In the genomic region with DNA sequence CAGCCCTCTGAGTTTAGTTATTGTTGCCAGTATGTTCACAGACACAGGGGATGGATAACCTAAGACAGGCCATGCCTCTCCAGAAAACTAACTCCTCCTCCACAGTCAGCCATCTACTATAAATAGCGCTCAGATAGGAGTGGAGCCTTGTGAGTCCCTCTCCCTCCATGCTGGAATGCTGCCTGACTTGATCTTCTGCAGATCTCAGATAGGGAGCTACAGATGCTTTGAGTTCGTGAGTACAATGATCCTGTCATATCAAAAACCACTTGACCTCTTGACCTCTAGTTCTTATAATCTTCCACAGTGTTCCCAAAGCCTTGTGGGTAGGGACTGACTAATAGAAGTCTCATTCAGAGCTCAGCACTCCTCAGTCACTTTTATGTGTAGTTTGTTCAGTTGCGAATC, we compare ENCODE assay signal across 9 mouse cellular contexts. TPM values are rescaled to one million over a fixed set of nuclear protein-coding genes. Genes with fewer than 3 reads are reported as not detected.
DNase-seq lines count a peak whose midpoint lies in the region; ATAC-seq lines count a peak whose summit lies in the region.
"Had no signal": no experiment of that assay in that cellular context is flagged by ENCODE, and none has a peak within 500 bp of the region (broad histone marks: within the 10 kb centered on the region; RNA-seq: fewer than 3 reads in every experiment).

No protein-coding gene starts in this region.

- H3K4me2 ChIP-seq in embryonic facial prominence, embryonic 11.5 days (ENCODE audit: low read depth, low read length): no peak overlapping the region
- H3K4me2 ChIP-seq in forebrain, embryonic 11.5 days (ENCODE audit: low read depth, low read length, severe bottlenecking): no peak overlapping the region
- H3K4me2 ChIP-seq: embryonic facial prominence, embryonic 13.5 days had no signal

- peak; percentile 11 for DNase-seq in embryonic facial prominence, embryonic 11.5 days (ENCODE audit: low spot score)
- DNase-seq in embryonic facial prominence, embryonic 10.5 days (ENCODE audit: low spot score): no peak
- peak; percentile 24 for DNase-seq in testis, postnatal 14 days (ENCODE audit: low spot score)
- DNase-seq in testis, postnatal 10 days (ENCODE audit: low spot score): no peak
- peak; percentile 21 for DNase-seq in heart, postnatal 4 days
- peak; percentile 36 for DNase-seq in yolk sac, embryonic 10.5 days (ENCODE audit: low spot score)
- DNase-seq in forebrain, embryonic 11.5 days (ENCODE audit: low spot score): no peak
- DNase-seq in thymus, postnatal 10 days (ENCODE audit: low spot score in 2 of 2): no peak

- 70% methylated on average over 3 of the region's 3 CpGs for WGBS in embryonic facial prominence, embryonic 11.5 days
- WGBS in embryonic facial prominence, embryonic 10.5 days: 69% methylated on average over 3 of the region's 3 CpGs
- WGBS in forebrain, embryonic 11.5 days: 86% methylated on average over 3 of the region's 3 CpGs

- no peak for ATAC-seq in embryonic facial prominence, embryonic 11.5 days (replicated peaks; ENCODE audit: insufficient number of reproducible peaks, low FRiP score, low TSS enrichment, low read depth)
- ATAC-seq in forebrain, embryonic 11.5 days (replicated peaks; ENCODE audit: low FRiP score): no peak

- no peak overlapping the region for H3K9ac ChIP-seq in embryonic facial prominence, embryonic 11.5 days (replicated peaks; ENCODE audit: low read length)
- no peak overlapping the region for H3K9ac ChIP-seq in forebrain, embryonic 11.5 days (ENCODE audit: low read length)
- H3K9ac ChIP-seq: embryonic facial prominence, embryonic 13.5 days had no signal

- no peak overlapping the region for H3K27ac ChIP-seq in embryonic facial prominence, embryonic 11.5 days (replicated peaks; ENCODE audit: low read depth, low read length)
- no peak overlapping the region for H3K27ac ChIP-seq in embryonic facial prominence, embryonic 10.5 days (replicated peaks)
- H3K27ac ChIP-seq in forebrain, embryonic 11.5 days (ENCODE audit: low read depth, low read length): no peak overlapping the region
- H3K27ac ChIP-seq: embryonic facial prominence, embryonic 13.5 days had no signal

- H3K36me3 ChIP-seq in embryonic facial prominence, embryonic 11.5 days (replicated peaks; ENCODE audit: control insufficient read depth, insufficient read depth, low read depth, low read length): no peaks in the 10 kb centered on the region; the same call in 1 of the 2 replicates
- peaks cover 27% of the 10 kb centered on the region for H3K36me3 ChIP-seq in embryonic facial prominence, embryonic 10.5 days (replicated peaks)
- no peaks in the 10 kb centered on the region; the same call in 1 of the 2 replicates for H3K36me3 ChIP-seq in forebrain, embryonic 11.5 days (ENCODE audit: control insufficient read depth, insufficient read depth, low read length)

- H3K27me3 ChIP-seq in embryonic facial prominence, embryonic 11.5 days (ENCODE audit: control insufficient read depth, insufficient read depth, low read length): no peaks in the 10 kb centered on the region
- no peaks in the 10 kb centered on the region for H3K27me3 ChIP-seq in embryonic facial prominence, embryonic 10.5 days (replicated peaks; ENCODE audit: low read depth, poor library complexity, severe bottlenecking)
- H3K27me3 ChIP-seq in forebrain, embryonic 11.5 days (ENCODE audit: control insufficient read depth, insufficient read depth, low read length): no peaks in the 10 kb centered on the region
- H3K27me3 ChIP-seq: embryonic facial prominence, embryonic 13.5 days had no signal

- no peaks in the 10 kb centered on the region for H3K9me3 ChIP-seq in embryonic facial prominence, embryonic 11.5 days (replicated peaks; ENCODE audit: control insufficient read depth, low read length)
- no peaks in the 10 kb centered on the region for H3K9me3 ChIP-seq in embryonic facial prominence, embryonic 10.5 days
- no peaks in the 10 kb centered on the region for H3K9me3 ChIP-seq in forebrain, embryonic 11.5 days (ENCODE audit: control insufficient read depth, low read length)
- H3K9me3 ChIP-seq: embryonic facial prominence, embryonic 13.5 days had no signal

- H3K4me3 ChIP-seq in embryonic facial prominence, embryonic 11.5 days (ENCODE audit: low read depth, low read length): no peak overlapping the region
- H3K4me3 ChIP-seq in embryonic facial prominence, embryonic 10.5 days: no peak overlapping the region
- H3K4me3 ChIP-seq in forebrain, embryonic 11.5 days (ENCODE audit: low read depth, low read length): no peak overlapping the region
- H3K4me3 ChIP-seq: embryonic facial prominence, embryonic 13.5 days had no signal

- H3K4me1 ChIP-seq in embryonic facial prominence, embryonic 11.5 days (ENCODE audit: control insufficient read depth, insufficient read depth, low read length): no peaks in the 10 kb centered on the region
- H3K4me1 ChIP-seq in embryonic facial prominence, embryonic 10.5 days: peaks cover 8% of the 10 kb centered on the region; the same call in 1 of the 2 replicates
- H3K4me1 ChIP-seq in forebrain, embryonic 11.5 days (replicated peaks; ENCODE audit: control insufficient read depth, insufficient read depth, low read length): no peaks in the 10 kb centered on the region
- H3K4me1 ChIP-seq: embryonic facial prominence, embryonic 13.5 days had no signal

RNA-seq across cellular contexts. Expression of gene Tmem168, which starts 28.7 kb away (rescaled TPM):
- polyA plus RNA-seq in embryonic facial prominence, embryonic 11.5 days (2014; fragmentation: Nextera tagmentation; extraction: Ambion mirVana): 40.4 and 43.6 TPM in 2 replicates
- polyA plus RNA-seq in embryonic facial prominence, embryonic 10.5 days (2016; fragmentation: Nextera tagmentation; extraction: Ambion mirVana): 28.6 and 31.5 TPM in 2 replicates
- total RNA-seq in heart, postnatal 4 days (2021): 10 to 100 TPM; 23.7 to 26.3 TPM
- polyA plus RNA-seq in forebrain, embryonic 11.5 days (2014; fragmentation: Nextera tagmentation; extraction: Ambion mirVana): 34.1 and 34.2 TPM in 2 replicates

RNA-seq across cellular contexts. Expression of gene Bmt2, which starts 41.2 kb away (rescaled TPM):
- polyA plus RNA-seq in embryonic facial prominence, embryonic 11.5 days (2014; fragmentation: Nextera tagmentation; extraction: Ambion mirVana): 23.7 and 25.8 TPM in 2 replicates
- 18.0 and 18.3 TPM in 2 replicates for polyA plus RNA-seq in embryonic facial prominence, embryonic 10.5 days (2016; fragmentation: Nextera tagmentation; extraction: Ambion mirVana)
- total RNA-seq in heart, postnatal 4 days (2021): 10 to 100 TPM; 10.9 to 11.7 TPM
- 24.4 and 29.1 TPM in 2 replicates for polyA plus RNA-seq in forebrain, embryonic 11.5 days (2014; fragmentation: Nextera tagmentation; extraction: Ambion mirVana)

Comparison
In these comparisons a context has a peak if more than half of its experiments do, and no peak if none do; other contexts are left out.
1. DNase-seq: peak in embryonic facial prominence, embryonic 11.5 days (single experiment), testis, postnatal 14 days (single experiment), heart, postnatal 4 days (single experiment) and yolk sac, embryonic 10.5 days (single experiment); none in embryonic facial prominence, embryonic 10.5 days (single experiment), testis, postnatal 10 days (single experiment), forebrain, embryonic 11.5 days (single experiment) and thymus, postnatal 10 days (0 of 2).